Mouse (Mus musculus) heart, embryonic 15.5 days (tissue): ENCODE results near the gene Adgb. TPM values are rescaled to one million over a fixed set of nuclear protein-coding genes. Genes with fewer than 3 reads are reported as not detected.

Experiments used
- ATAC-seq: fragments of 200-750 bp; cut with Nextera tagmentation; replicated peaks from 2 replicates; pipeline ENCODE4 v1.8.0; 2017; ENCODE audit warnings: low read depth, moderate TSS enrichment; ENCODE audit not compliant: insufficient number of reproducible peaks, insufficient read depth, low FRiP score
- H3K27ac ChIP-seq: fragments of 300-500 bp; sonication (generic); 2 replicates; pipeline ENCODE4 v1.5.1; 2015; ENCODE audit warnings: mild to moderate bottlenecking, inconsistent platforms
- H3K27me3 ChIP-seq: fragments of 300-500 bp; sonication (generic); 2 replicates; pipeline ENCODE4 v1.6.1; 2015; ENCODE audit warnings: inconsistent platforms
- H3K36me3 ChIP-seq: fragments of 300-500 bp; sonication (generic); 2 replicates; pipeline ENCODE4 v1.6.1; 2015; ENCODE audit warnings: mild to moderate bottlenecking, inconsistent platforms
- H3K4me1 ChIP-seq: fragments of 300-500 bp; sonication (generic); replicated peaks from 2 replicates; pipeline ENCODE4 v1.6.1; 2015; ENCODE audit warnings: inconsistent platforms
- H3K4me2 ChIP-seq: fragments of 300-500 bp; sonication (generic); 2 replicates; pipeline ENCODE4 v1.6.1; 2015; ENCODE audit warnings: inconsistent platforms, mild to moderate bottlenecking, moderate library complexity
- H3K4me3 ChIP-seq: fragments of 300-500 bp; sonication (generic); 2 replicates; pipeline ENCODE4 v1.5.1; 2015; ENCODE audit warnings: mild to moderate bottlenecking, inconsistent platforms
- H3K9ac ChIP-seq: fragments of 300-500 bp; sonication (generic); 2 replicates; pipeline ENCODE4 v1.6.1; 2015; ENCODE audit warnings: mild to moderate bottlenecking, inconsistent platforms
- H3K9me3 ChIP-seq: fragments of 300-500 bp; sonication (generic); replicated peaks from 2 replicates; pipeline ENCODE4 v1.6.1; 2016; ENCODE audit warnings: inconsistent platforms
- WGBS: fragments of 180-500 bp; shearing (Covaris S2); methylation state at CpG from one replicate; pipeline ENCODE4 v1.1.7; 2015; ENCODE audit warnings: mixed read lengths; 5-methylcytosine and 5-hydroxymethylcytosine counted together
- polyA plus RNA-seq: library from polyadenylated mRNA; unstranded; fragments of >200 nt; fragmentation: Nextera tagmentation; extraction: Ambion mirVana; gene quantifications from 2 replicates; pipeline ENCODE4 v1.2.1, GENCODE M21; 2015

The Adgb gene
- polyA plus RNA-seq, 1 experiment from 2014 or later: 0.08 TPM

- H3K27ac ChIP-seq: no peak overlapping the region
- H3K36me3 ChIP-seq: no peaks in the 10 kb centered on the region
- no peak overlapping the region for H3K4me3 ChIP-seq
- no peak for ATAC-seq
- no peak overlapping the region for H3K9ac ChIP-seq
- H3K9me3 ChIP-seq: no peaks in the 10 kb centered on the region
- H3K4me2 ChIP-seq: no peak overlapping the region
- 79% methylated on average over 3 of the region's 3 CpGs for WGBS
- H3K4me1 ChIP-seq: no peaks in the 10 kb centered on the region
- H3K27me3 ChIP-seq: no peaks in the 10 kb centered on the region
Measured at GRCm38 (mm10) chr10:10343930-10344329, 128.2 kb downstream of the Adgb start.

GRCm38 (mm10) chr10:10325560-10325959, 146.6 kb downstream of the Adgb start:
- Histone ChIP-seq H3K36me3 (no peaks in the 10 kb centered on the region), H3K4me3 (no peak overlapping the region), H3K27ac (no peak overlapping the region), H3K4me2 (no peak overlapping the region), H3K9me3 (no peaks in the 10 kb centered on the region), H3K27me3 (no peaks in the 10 kb centered on the region), H3K9ac (no peak overlapping the region), H3K4me1 (peaks cover 3% of the 10 kb centered on the region; the same call in 1 of the 2 replicates)
- WGBS: 68% methylated on average over 2 of the region's 2 CpGs
- ATAC-seq: no peak

GRCm38 (mm10) chr10:10322961-10323360, 149.2 kb downstream of the Adgb start:
- WGBS: 60% methylated on average over 11 of the region's 11 CpGs
- no peak for ATAC-seq
- Histone ChIP-seq H3K4me1 (peaks cover 3% of the 10 kb centered on the region; the same call in 1 of the 2 replicates), H3K9ac (no peak overlapping the region), H3K4me3 (no peak overlapping the region), H3K27me3 (no peaks in the 10 kb centered on the region), H3K9me3 (no peaks in the 10 kb centered on the region), H3K27ac (no peak overlapping the region), H3K4me2 (no peak overlapping the region), H3K36me3 (no peaks in the 10 kb centered on the region)

GRCm38 (mm10) chr10:10321119-10321781, 150.9 kb downstream of the Adgb start:
- Histone ChIP-seq H3K4me3 (peak overlapping the region; percentile 33), H3K4me1 (peaks cover 3% of the 10 kb centered on the region; the same call in 1 of the 2 replicates), H3K4me2 (peak overlapping the region; percentile 54), H3K9me3 (no peaks in the 10 kb centered on the region), H3K9ac (no peak overlapping the region), H3K36me3 (no peaks in the 10 kb centered on the region), H3K27me3 (no peaks in the 10 kb centered on the region), H3K27ac (no peak overlapping the region)
- 5% methylated on average over 20 of the region's 20 CpGs for WGBS
- ATAC-seq: peak; percentile 78

- ATAC-seq: no peak
- no peaks in the 10 kb centered on the region for H3K9me3 ChIP-seq
- WGBS: 60% methylated on average over 10 of the region's 10 CpGs
- H3K27me3 ChIP-seq: no peaks in the 10 kb centered on the region
- no peaks in the 10 kb centered on the region for H3K36me3 ChIP-seq
- peaks cover 3% of the 10 kb centered on the region; the same call in 1 of the 2 replicates for H3K4me1 ChIP-seq
- no peak overlapping the region for H3K27ac ChIP-seq
- no peak overlapping the region for H3K9ac ChIP-seq
- peak overlapping the region; percentile 54 for H3K4me2 ChIP-seq
- H3K4me3 ChIP-seq: peak overlapping the region; percentile 33
Measured at GRCm38 (mm10) chr10:10320364-10321083, 151.6 kb downstream of the Adgb start.

GRCm38 (mm10) chr10:10318086-10318485, 154.0 kb downstream of the Adgb start:
- H3K27me3 ChIP-seq: no peaks in the 10 kb centered on the region
- no peak overlapping the region for H3K9ac ChIP-seq
- no peak for ATAC-seq
- no peaks in the 10 kb centered on the region for H3K36me3 ChIP-seq
- peaks cover 3% of the 10 kb centered on the region; the same call in 1 of the 2 replicates for H3K4me1 ChIP-seq
- 83% methylated on average over 3 of the region's 3 CpGs for WGBS
- no peaks in the 10 kb centered on the region for H3K9me3 ChIP-seq
- H3K4me3 ChIP-seq: no peak overlapping the region
- no peak overlapping the region for H3K27ac ChIP-seq
- H3K4me2 ChIP-seq: no peak overlapping the region

GRCm38 (mm10) chr10:10315631-10316030, 156.5 kb downstream of the Adgb start:
- Histone ChIP-seq H3K9ac (no peak overlapping the region), H3K27me3 (no peaks in the 10 kb centered on the region), H3K9me3 (no peaks in the 10 kb centered on the region), H3K27ac (no peak overlapping the region), H3K4me3 (no peak overlapping the region), H3K36me3 (no peaks in the 10 kb centered on the region), H3K4me1 (no peaks in the 10 kb centered on the region), H3K4me2 (no peak overlapping the region)
- no peak for ATAC-seq
- 76% methylated on average over 2 of the region's 2 CpGs for WGBS

- WGBS: 67% methylated on average over 5 of the region's 5 CpGs
- no peak for ATAC-seq
- no peak overlapping the region for H3K9ac ChIP-seq
Measured at GRCm38 (mm10) chr10:10314521-10314920, 157.6 kb downstream of the Adgb start.

GRCm38 (mm10) chr10:10309877-10310426, 162.2 kb downstream of the Adgb start:
- H3K27me3 ChIP-seq: no peaks in the 10 kb centered on the region
- 67% methylated on average over 8 of the region's 8 CpGs for WGBS
- H3K9ac ChIP-seq: no peak overlapping the region
- no peak for ATAC-seq
- H3K4me3 ChIP-seq: no peak overlapping the region
- H3K9me3 ChIP-seq: no peaks in the 10 kb centered on the region
- H3K4me1 ChIP-seq: no peaks in the 10 kb centered on the region
- H3K36me3 ChIP-seq: no peaks in the 10 kb centered on the region
- H3K4me2 ChIP-seq: no peak overlapping the region
- H3K27ac ChIP-seq: no peak overlapping the region

More at GRCm38 (mm10) chr10:10314521-10314920, 157.6 kb downstream of the Adgb start:
- Histone ChIP-seq H3K4me2 (no peak overlapping the region), H3K4me1 (no peaks in the 10 kb centered on the region), H3K36me3 (no peaks in the 10 kb centered on the region), H3K27me3 (no peaks in the 10 kb centered on the region), H3K27ac (no peak overlapping the region), H3K4me3 (no peak overlapping the region), H3K9me3 (no peaks in the 10 kb centered on the region)

- ATAC-seq: no peak
- Histone ChIP-seq H3K4me2 (no peak overlapping the region), H3K9me3 (no peaks in the 10 kb centered on the region), H3K4me1 (no peaks in the 10 kb centered on the region), H3K4me3 (no peak overlapping the region), H3K27ac (no peak overlapping the region), H3K36me3 (no peaks in the 10 kb centered on the region), H3K9ac (no peak overlapping the region), H3K27me3 (no peaks in the 10 kb centered on the region)
- 83% methylated on average over 4 of the region's 4 CpGs for WGBS
Measured at GRCm38 (mm10) chr10:10309056-10309455, 163.1 kb downstream of the Adgb start.

GRCm38 (mm10) chr10:10307384-10307783, 164.7 kb downstream of the Adgb start:
- Histone ChIP-seq H3K9me3 (no peaks in the 10 kb centered on the region), H3K9ac (no peak overlapping the region)
- ATAC-seq: no peak

More at GRCm38 (mm10) chr10:10307384-10307783, 164.7 kb downstream of the Adgb start:
- no peaks in the 10 kb centered on the region for H3K4me1 ChIP-seq
- no peak overlapping the region for H3K27ac ChIP-seq
- H3K36me3 ChIP-seq: no peaks in the 10 kb centered on the region
- H3K4me2 ChIP-seq: no peak overlapping the region
- no peaks in the 10 kb centered on the region for H3K27me3 ChIP-seq
- no peak overlapping the region for H3K4me3 ChIP-seq
- WGBS: 68% methylated on average over 5 of the region's 5 CpGs
